Mouse (Mus musculus): ENCODE data around the gene Actrt2.

The Actrt2 gene

GRCm38 (mm10) chr4:154682311-154682710, 14.6 kb upstream of the Actrt2 start:
- no peak for DNase-seq

GRCm38 (mm10) chr4:154675441-154676000, 7.9 kb upstream of the Actrt2 start:
- no peak for DNase-seq

GRCm38 (mm10) chr4:154674966-154675365, 7.3 kb upstream of the Actrt2 start:
- no peak for DNase-seq

GRCm38 (mm10) chr4:154674541-154674940, 6.9 kb upstream of the Actrt2 start:
- no peak for DNase-seq

- no peak for DNase-seq
These were observed 6.3 kb upstream of the Actrt2 start for GRCm38 (mm10) chr4:154673986-154674385.

GRCm38 (mm10) chr4:154672027-154672426, 4.4 kb upstream of the Actrt2 start:
- no peak for DNase-seq

GRCm38 (mm10) chr4:154671232-154671912, 3.7 kb upstream of the Actrt2 start:
- DNase-seq, result no peak

- no peak for DNase-seq
These were observed 4.9 kb downstream of the Actrt2 start for GRCm38 (mm10) chr4:154662681-154663215.

GRCm38 (mm10) chr4:154661256-154661655, 6.4 kb downstream of the Actrt2 start:
- no peak for DNase-seq

- no peak for DNase-seq
These were observed 7.6 kb downstream of the Actrt2 start for GRCm38 (mm10) chr4:154660025-154660424.

GRCm38 (mm10) chr4:154655134-154655910, 12.3 kb downstream of the Actrt2 start:
- peak; percentile 12 for DNase-seq

- DNase-seq, result no peak
These were observed 15.2 kb downstream of the Actrt2 start for GRCm38 (mm10) chr4:154652494-154652893.

- DNase-seq, result no peak
These were observed 18.5 kb downstream of the Actrt2 start for GRCm38 (mm10) chr4:154649083-154649747.

GRCm38 (mm10) chr4:154642496-154642895, 25.2 kb downstream of the Actrt2 start:
- no peak for DNase-seq

- no peak for DNase-seq
These were observed 26.2 kb downstream of the Actrt2 start for GRCm38 (mm10) chr4:154641296-154642110.

- no peak for DNase-seq
These were observed 27.0 kb downstream of the Actrt2 start for GRCm38 (mm10) chr4:154640443-154641295.

- DNase-seq, result no peak
These were observed 27.9 kb downstream of the Actrt2 start for GRCm38 (mm10) chr4:154639591-154640442.

GRCm38 (mm10) chr4:154639126-154639525, 28.5 kb downstream of the Actrt2 start:
- no peak for DNase-seq

GRCm38 (mm10) chr4:154638320-154638886, 29.3 kb downstream of the Actrt2 start:
- no peak for DNase-seq
